Mouse (Mus musculus): ENCODE data around the gene Nkx2-1.

Gene Nkx2-1

DNA sequence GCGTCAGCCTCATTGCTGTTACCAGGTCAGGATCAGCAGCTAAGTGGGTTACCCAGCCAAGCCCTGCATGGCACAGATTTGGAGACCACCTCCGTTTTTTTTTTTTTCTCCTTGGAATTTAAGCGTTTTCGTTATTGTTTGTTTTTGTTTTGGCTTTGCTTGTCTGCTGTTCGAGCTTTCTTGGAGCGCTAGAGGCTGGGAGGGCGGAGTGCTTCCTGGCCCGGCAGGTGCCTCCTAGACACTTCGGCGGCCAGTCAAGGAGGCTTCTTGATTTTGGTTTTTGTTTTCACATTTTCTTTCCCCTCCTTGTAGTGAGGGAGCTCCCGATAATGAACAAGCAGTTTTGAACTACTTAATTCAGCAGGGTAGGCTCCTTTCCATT is at the start of gene Nkx2-1:
Gene Nkx2-1 (minus strand): TSS at position 25 of the 382 bp plus-strand sequence.
- no peak for DNase-seq

DNA sequence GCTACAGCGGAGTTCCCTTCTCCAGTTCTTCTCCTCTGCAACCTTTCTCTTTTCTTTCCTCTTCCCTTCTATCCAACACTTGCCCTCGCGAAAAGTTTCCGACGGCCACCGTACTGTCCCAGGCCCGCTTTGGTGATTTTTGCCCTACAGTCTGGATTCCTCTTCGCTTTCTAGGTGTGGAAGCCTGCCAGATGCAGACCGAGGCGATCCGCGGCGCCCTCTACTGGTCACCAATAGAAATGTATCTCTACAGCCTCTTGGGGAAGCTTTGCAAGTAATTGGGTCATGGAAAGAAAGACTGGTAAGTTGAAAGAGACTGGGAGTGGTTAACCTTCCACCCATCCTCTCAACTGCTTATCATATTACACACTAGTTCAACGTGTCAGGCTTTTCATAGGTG is 4.4 kb upstream of the Nkx2-1 start:
- DNase-seq, result peak; percentile 84

DNA sequence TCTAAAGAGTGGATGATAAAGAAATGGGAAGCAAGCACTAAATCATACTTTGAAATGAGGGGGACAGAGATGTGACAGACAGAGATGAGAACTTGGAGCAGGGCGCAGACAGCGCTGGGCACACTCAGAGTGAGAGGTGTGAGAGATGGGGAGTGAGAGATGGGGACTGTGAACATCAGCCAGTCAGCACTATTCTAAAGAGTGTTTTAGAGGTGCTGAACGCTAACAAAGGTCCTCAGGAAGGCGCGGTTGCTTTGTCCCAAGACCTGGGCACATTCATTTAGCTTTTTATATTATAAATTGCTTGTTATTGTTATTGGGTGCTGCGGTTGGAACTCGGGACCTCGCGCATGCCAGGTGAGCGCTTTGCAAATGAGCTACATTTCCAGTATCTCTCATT is 3.9 kb upstream of the Nkx2-1 start:
- DNase-seq, result no peak

DNA sequence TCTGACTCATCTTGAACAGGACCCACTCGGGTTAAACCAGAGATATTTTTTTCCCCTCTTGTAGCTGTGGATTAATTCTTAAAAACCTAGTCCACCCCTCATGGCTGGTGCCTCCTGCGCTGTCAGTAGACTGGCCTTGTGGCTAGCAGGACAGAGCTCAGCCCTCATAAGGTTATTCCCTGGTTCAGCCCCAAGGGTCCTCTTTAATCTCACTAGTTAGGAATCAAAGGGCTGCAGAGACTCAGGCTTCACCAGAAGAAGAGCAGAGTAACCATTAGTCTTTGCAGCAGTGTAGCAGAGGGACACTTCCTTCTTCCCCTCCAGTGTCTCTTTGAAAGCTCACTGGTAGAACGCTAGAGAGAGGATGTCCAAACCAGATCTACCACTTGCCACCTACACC is 1.9 kb upstream of the Nkx2-1 start:
- no peak for DNase-seq

DNA sequence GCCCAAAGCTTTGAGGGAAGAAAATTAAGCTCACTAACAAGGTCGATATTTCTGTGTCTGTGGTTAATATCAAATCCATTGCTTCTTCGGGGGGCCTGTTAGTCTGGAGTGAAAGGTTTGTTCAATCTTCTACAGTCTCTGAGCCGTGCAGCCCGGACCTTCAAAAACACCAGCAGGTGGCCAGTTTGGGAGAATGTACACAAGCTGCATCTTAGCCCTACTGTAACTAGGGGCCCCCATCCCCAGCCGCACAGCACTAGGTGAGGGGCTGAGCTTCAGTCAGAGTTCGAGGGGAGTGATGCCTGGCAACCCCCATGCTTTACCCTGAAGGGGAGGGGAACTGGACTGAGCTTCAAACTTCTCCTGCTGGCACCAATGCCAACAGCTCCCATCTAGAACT is 1.2 kb upstream of the Nkx2-1 start:
- peak; percentile 19 for DNase-seq

DNA sequence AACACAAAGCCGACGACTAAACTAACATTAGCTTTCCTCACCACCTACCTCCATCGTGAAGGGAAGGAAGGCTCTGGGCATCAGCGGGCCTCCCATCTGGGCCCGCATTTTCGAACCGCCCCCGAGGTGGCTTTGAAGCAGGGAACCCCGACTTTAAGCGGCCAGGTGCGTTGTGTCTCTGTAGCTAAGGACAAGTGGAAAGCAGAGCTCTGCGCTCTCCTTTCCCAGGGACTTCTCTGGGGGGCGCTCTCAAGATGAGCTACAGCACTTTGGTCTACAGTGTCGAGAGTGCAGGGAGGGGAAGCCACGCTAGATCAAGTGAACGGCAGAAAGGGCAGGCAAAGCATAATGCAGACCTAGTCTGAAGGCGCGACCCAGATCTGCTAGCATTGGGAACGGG is 634 bp upstream of the Nkx2-1 start:
- peak; percentile 43 for DNase-seq

DNA sequence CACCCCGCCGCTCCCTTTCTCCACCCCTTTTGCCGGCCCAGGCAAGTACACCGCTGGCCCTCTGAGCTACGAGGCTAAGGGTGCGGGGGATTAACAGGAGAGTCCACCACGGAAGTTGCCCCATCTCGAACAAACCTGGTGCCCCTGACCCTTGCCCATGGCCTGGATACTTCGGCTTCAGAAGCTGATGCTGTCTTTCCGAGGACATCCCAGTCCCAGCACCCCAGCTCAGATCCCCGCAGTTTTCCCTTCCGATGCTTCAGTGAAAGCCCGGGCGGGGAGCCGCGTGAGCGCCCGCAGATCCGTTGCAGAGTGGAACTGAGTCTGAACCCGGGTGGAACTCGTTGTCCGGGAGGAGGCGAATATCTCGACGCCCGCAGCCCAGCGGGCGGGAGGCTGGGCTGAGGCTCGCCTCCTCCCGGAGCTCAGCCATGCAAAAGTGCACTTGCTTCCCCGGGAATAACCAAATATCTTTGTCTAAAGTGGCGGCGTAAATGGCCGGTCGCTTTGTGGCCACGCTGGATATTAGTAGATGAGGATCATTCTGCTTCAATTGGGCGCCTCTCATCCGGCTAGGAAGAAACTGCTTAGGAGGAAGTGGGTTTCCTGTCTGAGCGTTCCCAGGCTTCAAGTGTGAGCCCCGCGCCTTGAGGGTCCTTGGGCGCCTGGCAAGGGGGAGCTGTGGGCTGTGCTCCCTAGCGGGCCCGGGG is 379 bp downstream of the Nkx2-1 start:
- DNase-seq, result peak; percentile 37

DNA sequence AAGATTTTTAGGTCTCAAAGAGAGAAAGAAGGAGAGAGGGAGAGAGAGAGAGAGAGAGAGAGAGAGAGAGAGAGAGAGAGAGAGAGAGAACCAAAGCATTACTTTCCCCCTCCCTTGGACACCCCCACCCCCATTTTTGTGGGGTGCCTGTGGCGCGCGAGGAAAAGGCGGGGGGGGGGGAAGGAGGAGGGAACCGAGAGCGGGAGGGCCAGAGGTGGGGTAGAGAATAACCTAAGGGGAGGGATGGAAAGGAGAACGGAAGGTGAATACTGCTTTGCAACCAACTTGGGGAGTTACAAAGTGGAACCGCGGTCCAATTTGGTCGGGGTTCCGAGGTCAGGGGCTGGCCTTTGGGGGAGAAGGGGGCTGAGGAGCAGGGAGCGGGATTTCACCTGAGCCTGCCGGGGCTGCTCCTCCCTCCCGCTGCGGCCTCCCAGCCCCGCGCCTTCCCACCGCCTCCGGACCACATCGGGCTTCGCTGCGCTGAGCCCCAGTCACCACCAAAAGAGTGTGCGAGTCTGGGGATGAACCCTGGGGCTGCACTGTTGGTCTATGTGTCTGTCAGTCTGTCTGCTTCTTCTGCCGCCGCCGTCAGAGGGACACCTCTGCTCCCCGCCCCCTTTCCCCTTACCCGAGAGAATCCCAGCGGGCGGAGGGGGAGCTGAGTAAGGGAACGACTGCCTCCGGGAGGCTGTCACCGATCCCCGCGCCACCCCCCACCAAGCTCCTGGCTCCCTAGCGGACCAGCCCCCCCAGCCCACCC is 1.1 kb downstream of the Nkx2-1 start:
- no peak for DNase-seq

DNA sequence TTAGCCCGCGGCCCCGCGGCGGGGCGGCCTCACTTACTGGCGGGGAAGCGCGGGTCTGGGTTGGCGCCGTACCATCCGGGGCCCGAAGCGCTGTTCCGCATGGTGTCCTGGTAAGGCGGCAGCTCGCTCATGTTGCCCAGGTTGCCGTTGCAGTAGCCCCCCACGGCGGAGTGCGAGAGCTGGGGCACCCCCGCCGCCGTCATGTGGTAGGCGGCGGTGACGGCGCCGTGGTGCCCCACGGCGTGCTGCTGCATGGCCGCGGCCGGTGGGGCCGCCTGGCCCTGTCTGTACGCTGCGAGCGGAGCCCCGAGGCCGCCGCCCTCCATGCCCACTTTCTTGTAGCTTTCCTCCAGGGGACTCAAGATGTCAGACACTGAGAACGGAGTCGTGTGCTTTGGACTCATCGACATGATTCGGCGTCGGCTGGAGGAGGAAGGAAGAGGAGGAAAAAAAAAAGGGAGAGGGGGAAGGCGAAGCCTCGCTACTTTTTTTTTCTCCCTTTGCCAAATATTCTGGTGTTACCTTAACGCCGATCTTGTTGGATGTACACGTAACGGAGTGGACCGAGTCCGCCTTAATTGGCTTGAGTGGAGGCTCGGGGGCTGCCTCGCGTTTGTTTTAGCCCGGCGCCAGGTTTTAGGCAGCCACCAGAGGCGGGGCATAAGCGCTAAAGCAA is 1.9 kb downstream of the Nkx2-1 start:
- DNase-seq, result peak; percentile 50

DNA sequence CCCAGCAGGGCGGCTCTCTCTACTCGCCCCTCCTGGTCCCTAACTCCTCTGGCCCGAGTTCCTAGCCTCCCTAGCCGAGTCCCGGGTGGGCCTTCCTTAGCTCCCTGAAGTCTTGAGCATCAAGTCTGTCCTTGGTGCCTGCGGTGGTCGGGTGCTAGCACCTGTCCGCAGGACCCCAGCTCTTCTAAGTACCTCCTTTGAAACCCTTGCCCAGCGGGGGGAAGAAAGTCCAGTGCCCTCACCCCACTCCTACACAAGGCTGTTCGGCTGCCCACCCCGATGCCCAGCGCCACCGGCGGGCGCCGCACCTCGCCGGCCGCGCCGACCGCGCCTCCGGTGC is 2.4 kb downstream of the Nkx2-1 start:
- DNase-seq, result no peak

DNA sequence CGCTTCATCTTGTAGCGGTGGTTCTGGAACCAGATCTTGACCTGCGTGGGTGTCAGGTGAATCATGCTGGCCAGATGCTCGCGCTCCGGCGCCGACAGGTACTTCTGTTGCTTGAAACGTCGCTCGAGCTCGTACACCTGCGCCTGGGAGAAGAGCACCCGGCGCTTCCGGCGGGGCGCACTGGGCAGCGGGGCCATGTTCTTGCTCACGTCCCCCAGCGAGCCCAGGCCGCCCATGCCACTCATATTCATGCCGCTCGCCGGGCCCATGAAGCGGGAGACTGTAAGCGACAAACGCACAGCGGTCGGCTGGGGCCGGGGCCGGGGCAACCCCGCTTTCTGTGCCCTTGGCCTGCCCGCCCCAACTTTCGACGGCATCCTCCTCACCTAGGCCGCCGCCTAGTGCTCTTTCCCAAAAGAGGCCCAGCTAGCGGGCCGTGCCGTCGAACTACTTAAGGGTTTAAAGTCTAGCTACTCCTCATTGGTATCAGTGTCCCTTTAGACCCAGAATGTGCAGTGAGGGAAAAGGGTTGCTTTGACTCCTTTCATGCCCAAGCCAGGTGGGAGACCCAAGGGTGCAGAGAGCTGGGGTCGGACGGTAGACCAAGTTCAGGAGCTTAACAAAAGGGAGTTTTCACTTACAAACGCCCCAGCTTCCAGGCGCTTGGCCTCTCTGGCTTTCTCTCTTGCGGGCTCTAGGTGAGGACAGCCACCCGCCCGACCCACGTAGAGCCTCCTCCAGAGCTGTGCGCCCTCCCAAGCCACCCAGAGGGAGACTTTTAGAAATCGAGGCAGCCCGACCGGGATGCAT is 3.0 kb downstream of the Nkx2-1 start:
- DNase-seq, result no peak

DNA sequence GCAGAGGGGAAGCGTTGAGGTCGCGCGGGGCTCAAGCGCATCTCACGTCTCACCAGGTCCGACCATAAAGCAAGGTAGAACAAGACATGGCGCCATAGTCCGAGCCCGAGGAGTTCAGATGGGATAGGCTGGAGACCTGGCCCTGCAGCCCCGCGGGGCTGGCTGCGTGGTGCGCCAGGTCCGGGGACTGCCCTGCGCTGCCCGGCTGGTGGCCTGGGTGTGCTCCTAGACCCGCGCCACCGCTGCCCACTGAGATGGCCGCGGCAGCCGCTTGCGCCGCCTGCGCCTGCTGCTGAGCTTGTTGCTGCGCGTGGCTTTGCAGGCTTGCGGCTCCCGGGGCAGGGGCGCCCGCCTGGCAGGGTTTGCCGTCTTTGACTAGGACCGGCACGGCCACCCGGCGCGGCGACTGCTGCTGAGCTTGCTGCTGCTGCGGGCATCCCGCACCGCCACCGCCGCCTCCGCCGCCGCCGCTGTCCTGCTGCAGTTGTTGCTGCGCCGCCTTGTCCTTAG is 3.7 kb downstream of the Nkx2-1 start:
- peak; percentile 63 for DNase-seq

DNA sequence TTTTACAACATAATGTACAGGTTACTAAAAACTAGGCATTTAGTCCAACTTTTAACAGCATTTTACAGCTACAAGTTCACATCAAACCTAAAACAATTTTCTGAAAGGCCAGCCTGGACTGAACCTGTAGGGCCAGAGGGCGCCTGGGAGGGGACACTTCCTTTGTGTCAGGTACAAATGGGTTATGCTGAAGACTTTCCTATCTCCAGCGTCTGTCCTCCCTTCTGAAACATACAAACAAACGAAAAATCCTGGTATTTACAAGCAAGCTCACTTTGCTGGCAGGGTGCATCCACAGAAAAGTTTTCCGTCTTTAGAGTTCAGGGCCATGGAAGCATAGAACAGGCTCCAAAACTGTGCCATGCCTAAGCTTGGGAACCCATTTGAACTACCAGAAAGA is 4.6 kb downstream of the Nkx2-1 start:
- DNase-seq, result no peak

DNA sequence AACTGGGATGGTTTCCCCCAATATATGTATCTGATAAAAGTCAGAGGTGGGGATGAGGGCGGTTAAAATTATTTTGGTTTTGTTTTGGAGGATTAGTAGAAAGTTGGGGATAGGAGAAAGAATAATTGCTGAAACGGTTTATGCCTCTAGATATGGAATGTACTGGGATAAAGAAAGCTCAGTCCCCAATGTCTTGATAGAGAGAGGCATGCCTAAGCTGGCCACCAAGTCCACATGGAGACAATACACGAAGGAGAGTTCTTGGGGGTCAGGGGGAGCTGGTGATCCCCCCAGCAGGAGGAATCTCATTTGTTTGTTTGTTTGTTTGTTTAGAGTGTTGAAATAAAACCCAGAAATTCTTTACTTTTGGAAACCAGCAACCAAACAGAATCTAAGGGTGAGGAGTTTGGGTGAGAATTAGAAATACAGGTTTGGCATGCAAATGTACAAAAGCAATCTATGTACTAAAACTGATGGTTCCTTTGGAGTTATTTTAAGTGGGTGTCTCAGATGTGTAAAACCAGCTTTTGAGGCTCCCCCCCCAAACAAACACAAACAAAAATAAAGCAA is 5.6 kb downstream of the Nkx2-1 start:
- DNase-seq, result no peak

DNA sequence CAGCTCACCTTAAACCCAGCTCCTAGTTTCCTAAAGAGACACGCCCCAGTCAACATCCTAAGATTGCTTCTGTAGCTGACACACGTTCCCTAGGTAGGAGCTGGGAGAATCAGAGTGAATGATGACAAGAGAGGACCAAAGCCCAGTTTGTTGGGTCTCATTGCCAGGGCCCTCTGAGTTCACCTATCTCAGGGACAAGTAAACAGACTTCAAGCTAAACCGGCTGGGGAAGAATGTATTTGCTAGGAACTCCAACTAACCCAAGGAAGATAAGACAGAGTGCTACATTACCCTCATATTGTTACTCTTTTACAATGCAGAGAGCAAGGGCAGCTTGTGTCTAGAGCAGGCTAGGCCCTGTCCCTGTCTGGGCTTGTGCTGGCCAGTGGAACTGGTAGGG is 6.8 kb downstream of the Nkx2-1 start:
- no peak for DNase-seq

DNA sequence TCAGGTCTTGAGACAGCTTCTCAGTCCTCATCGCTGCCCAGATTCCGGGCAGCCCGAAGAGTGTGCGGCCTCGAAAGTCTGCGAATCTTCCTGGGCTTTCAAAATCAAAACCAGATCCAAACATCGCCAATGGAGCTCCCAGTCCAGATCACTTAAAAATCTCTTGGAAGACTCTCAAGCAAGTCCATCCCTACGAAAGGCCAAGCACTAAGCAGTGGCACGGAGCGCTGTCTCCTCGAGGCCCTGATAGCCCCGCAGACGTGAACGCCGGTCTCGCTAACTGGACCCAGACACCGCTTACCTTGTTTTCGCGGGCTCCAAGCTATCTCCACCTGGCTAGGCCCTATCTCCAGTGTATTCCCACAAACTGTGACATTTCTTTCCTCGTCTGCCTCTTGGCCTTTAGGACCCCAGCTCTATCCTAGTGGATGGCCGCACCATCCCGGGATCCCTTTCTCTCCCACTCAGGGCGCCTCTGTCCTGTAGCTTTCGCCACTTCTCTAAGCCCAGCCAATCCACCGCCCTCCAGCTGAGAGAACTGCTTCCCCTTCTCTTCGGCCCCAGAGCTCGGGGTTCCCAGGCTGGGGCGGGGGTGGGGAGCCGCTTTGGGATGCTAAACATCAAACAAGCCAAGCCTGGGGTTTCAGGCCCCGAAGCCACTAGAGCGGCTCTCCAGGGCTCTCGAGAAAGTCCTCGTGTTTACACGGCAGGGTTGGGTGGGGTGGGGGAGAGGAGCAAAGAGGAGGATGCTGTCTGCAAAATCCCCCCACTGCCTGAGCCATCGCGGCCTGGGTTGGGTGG is 7.6 kb downstream of the Nkx2-1 start:
- DNase-seq, result no peak

DNA sequence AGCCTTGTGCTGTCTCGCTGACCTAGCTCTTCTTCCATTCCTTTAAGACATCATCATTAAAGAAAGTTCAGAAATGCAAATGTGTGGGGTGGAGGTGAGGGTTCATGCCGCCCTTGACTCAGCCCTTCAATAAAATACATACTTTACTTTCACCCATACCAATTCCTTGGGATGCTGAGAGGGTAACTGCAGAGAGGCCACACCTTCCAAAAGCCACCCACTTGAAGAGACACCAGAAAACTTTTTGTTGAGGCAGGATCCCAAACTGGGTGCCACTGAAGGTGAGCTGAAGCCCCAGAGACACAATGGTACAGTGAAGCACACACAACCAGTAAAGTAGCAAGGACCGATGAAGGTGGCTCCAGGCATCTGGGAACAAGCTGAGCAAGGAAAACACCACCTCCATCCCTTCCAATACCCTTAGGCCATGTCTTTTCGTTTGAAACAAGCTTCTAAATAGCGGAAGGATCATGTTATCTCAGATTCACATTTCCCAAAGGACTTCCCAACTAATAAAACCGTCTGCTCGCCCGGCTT is 8.6 kb downstream of the Nkx2-1 start:
- DNase-seq, result no peak

DNA sequence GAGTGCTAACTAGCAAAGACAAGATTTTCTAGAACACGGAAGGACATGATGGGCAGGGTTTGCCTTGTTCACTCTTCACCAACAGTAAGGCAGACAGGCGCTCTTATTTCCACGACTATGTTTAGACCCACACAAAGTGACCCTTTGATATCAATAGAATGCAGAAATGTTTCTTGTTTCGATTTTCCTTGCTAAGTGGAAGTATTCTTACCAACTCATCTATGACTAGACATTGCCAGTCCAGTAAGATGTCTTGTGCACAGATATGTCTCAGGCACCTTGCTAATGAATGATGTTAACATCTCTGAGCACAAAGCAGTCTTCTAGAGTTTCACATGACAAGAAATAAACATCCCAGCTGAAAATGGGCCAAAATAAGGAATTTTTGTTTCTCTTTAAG is 9.6 kb downstream of the Nkx2-1 start:
- no peak for DNase-seq

DNA sequence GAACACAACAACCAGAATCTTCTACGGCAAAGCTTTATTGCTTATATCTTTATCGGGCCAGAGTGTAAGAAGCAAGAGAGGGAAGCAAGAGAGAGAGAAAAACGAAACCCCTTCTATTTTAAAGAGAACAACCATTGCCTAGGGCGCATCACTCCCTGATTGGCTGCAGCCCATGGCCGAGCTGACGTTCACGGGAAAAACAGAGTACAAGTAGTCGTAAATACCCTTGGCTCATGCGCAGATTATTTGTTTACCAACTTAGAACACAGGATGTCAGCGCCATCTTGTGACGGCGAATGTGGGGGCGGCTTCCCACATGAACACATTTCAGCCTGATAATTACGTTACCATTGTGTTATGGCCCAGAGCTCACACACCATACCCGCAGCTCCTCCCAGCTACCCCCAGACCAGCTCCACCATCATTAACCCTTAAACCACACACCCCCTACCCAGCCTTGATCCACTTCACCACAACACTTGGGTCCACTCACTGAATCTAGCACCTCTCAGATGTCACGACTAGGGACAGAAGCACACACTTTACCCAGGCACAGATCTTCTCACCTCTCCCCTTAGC is 11.4 kb downstream of the Nkx2-1 start:
- peak; percentile 70 for DNase-seq

DNA sequence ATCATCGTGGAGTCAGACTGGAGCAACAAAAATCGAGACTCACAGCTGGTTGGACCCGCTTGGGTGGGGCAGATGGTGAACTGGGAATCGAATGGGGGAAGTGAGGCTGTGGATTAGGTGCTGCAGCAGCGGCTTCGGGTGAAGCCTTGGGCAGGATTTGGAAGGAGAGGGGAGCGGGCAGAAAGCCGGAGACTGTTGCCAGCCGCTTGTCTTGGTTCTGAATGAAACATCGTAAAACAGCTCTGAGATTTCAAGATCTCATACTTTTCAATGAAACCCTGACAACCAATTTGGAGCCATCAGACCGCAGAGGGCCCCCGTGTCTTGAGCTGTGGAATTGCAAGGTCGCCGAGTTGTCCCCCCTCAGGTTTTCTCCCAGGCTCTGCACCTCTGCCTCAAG is 12.5 kb downstream of the Nkx2-1 start:
- no peak for DNase-seq

DNA sequence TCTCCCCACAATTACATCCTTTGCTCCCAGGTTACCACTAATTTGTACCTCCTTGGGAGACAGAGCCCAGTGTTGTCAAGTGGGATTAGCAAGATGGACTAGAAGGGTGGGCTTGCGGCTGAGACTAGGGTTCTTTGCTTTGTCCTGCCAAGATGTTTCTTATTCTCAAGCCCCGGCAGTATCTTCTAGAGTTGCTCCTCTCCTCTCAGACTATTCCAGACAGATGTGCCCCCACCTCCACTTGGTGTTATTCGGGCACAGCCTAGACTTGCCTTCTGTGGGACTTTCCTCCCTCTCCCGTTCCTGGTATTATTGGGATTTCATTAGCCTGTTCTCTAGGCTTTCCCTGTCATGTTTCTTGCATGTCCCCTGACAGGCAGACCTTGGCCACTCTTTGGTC is 14.5 kb downstream of the Nkx2-1 start:
- no peak for DNase-seq
